Mouse (Mus musculus): ENCODE data around the gene Blm.

The Blm gene

DNA sequence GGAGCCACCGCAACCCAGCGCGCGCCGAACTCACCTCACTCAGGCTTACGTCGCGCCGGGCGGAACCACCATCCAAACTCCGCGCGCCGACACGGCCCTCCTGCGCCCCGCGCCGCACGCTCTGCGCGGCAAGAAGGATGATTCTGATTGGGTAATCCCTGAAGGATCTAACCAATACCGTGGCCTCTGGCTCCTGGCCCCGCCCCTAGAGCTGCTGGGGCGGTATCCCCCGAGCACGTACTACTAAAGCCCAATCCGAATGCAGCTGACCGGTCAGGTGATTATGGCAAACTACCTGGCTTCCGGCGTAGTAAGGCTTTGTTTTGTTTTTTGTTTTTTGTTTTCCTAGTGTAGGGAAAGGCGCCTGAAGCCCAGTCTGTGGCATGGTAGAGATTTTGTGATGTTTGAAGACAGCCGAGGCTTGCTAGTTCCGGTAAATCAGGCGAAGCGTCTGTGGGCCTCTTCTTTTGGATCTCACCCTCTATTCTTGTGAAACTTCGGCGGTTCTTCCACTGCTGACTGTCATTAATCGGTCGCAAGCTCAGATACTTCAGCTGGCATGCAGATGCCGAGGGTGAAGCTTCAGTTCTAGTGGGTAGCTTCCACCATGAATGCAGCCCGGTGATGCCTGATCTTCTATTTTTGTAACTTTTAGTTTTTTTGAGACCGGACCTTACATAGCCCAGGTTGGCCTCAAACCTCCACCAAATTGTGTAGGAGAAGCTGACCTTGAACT lies at the start of gene Blm:
Blm (minus strand) TSS at position 111 of the 736 bp plus-strand sequence.
- peak; percentile 99 for DNase-seq

DNA sequence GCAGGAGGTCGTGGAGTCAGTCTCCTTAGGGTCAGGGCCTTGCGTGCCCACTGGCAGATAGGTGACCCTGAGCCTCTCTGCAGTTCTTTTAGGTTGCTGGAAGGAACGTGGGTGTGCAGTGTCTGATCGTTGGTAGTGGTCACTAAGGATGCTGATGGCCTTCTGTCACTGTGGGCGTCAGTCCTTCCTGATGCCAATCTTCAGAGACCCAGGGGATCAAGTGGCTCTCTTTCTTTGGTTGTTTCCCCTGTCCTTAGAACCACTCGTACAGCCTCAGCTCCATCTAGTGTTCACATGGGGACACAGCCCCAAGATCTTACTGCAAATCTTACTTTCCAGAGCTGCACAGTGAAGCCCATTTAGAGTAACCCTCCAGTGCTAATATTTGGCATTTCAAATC lies 49.1 kb upstream of the Blm start:
- peak; percentile 74 for DNase-seq

DNA sequence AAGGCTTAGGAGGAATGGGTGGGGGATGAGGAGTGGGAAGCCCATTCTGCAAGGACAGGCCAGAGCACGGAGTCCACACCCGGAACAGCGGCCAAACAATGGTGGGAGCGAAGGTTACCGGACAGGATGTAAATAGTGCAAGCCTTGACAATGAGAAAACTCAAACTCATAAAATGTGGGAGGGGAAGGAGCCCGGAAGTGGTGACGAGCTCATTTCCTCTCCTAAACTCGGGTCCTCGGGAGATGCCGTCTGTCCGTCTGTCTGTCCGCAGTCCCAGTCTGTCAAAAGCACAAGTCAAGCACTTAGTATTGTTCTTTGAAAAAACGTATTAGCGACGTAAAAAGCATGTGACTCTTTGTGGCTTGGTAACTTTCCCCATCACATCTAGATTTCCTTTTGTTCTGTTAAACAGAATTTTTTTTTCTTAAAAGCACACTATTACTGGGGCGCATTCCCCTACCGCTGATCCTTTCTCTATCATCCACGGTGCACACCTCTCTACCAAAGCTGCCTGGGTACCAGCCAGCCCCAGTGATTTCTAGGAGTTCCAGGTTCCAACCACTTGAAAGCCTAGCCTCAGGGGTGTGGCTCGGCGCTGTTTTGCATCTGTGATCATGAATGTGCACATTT lies 48.0 kb upstream of the Blm start:
- no peak for DNase-seq

GRCm38 (mm10) chr7:80580368-80580767 lies 45.4 kb upstream of the Blm start:
- peak; percentile 43 for DNase-seq

- DNase-seq, result peak; percentile 50
These were observed 42.6 kb upstream of the Blm start for GRCm38 (mm10) chr7:80577417-80577980.

DNA sequence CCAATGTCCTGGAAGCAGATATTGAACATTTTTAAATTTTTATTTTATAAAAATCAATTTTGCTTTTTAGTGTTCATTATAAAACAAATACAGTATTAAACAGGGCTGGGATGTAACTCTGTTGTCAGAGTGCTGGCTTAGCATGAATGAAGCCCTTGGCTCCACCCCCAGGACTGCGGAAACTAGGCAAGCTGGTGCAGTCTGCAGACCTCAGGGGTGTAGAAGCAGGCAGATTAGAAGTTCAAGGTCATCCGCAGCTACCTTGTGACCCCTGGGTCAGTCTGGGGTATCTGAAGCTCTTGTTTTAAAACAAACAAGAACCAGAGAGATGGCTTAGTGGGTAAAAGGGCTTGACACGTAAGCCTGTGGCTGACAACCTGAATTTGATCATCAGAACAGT lies 41.7 kb upstream of the Blm start:
- no peak for DNase-seq

DNA sequence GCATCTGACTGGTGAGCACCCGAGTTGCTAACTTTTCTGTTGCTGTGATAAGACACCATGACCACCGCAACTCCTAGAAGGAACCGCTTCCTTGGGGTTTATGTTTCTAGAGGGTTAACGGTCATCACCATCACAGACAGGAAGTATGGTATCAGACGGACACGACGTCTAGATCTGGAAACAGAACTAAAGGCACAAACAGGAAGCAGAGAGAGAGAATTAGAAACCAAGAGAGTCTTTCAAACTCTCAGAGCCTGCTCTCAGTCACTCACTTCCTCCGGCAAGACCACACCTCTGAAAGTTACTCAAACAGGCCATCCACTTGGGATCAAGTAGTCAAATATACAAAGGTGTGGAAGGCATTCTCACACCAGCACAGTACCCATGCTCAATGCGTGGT lies 40.8 kb upstream of the Blm start:
- no peak for DNase-seq

DNA sequence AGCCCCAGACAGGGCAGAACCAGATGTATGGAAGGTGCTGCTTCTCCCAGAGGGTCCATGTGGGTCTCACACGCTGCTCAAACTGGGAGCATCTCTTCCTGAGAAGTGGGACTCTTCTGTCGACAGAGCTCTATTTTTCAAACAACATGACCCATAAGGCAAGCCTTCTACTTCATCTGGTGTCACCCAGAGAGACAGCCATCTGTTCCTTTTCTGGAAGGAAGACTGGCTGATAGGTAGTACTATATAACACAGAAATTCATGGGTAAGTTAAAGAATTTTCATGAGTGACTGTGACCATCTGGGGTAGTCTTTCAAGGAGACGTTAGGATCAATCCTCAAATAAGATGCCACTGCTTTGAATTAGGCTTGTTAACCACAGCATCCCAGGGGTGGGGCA lies 38.2 kb upstream of the Blm start:
- DNase-seq, result no peak

DNA sequence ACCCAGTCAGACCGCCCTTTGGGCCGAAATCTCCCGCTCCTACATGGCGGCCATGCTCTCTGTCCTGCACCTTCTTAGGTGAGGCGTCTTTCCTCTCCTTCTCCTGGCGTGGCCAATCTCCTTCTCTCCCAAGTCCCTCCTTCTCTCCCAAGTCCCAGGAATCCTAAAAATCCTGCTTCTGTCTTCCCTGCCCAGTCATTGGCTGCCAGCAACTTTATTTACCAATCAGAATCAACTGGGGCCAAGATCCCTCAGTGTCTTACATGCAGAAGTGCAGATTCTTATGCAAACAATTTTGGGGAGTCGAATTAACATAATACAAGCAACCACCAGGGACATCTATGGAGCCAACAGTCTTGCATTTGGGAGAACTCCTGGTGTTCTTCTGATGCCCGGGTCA lies 33.1 kb upstream of the Blm start:
- no peak for DNase-seq

GRCm38 (mm10) chr7:80561931-80562330 lies 27.0 kb upstream of the Blm start:
- no peak for DNase-seq

DNA sequence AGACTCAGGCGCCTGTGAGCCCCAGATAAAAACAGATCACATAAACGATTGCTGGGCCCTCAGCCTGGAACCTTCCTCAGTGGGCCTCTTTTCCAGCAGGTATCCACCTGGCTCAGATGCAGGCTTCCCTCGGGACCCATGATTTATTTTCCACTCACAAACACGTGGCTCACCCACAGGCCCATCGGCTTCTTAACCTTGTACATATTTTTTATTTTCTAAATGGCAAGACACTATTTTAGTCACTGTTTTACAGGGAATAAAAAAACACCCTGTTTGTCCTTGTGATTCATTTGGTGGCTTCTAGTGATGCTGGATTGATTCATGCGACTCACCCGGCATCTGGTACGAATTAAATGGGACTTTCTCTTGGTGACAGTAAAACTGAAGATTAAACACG lies 26.4 kb upstream of the Blm start:
- DNase-seq, result no peak

DNA sequence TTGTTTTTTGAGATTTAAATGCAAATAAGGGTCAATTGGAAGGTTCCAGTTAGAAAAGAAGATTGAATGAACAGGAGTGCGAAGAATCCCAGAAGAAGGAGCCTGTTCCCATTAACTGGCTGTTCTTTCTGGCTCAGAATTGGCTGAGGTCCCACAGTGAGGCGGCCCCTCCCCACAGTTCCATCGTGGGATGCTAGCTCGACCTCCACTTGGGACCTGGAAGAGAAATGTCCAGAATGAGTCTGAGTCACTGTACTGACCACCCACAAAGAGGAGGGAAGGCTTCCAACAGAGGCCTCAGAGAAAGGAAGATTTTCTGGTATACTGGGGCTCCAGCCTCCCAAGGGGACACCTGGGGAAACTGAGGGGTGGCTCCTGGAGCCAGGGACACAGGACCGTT lies 23.7 kb upstream of the Blm start:
- DNase-seq, result no peak

- peak; percentile 30 for DNase-seq
These were observed 23.2 kb upstream of the Blm start for GRCm38 (mm10) chr7:80558101-80558500.

GRCm38 (mm10) chr7:80557161-80557560 lies 22.2 kb upstream of the Blm start:
- no peak for DNase-seq

DNA sequence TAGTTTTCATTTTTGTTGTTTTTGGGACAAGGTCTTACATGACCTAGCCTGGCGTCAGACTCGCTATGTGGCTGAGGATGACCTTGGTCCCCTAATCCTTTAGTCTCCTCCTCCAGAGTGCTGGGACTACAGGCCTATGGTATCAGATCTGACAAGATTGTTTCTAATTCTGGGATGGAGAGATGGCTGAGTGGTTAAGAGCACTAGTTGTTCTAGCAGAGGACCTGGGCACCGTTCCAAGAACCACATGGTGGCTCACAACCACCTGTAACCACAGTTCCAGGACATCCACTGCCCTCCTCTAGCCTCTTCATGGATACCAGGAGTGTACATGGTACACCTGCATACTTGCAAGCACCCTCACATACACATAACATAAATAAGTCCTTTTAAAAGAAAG lies 21.2 kb upstream of the Blm start:
- no peak for DNase-seq

- DNase-seq, result no peak
These were observed 20.2 kb upstream of the Blm start for GRCm38 (mm10) chr7:80555146-80555545.

DNA sequence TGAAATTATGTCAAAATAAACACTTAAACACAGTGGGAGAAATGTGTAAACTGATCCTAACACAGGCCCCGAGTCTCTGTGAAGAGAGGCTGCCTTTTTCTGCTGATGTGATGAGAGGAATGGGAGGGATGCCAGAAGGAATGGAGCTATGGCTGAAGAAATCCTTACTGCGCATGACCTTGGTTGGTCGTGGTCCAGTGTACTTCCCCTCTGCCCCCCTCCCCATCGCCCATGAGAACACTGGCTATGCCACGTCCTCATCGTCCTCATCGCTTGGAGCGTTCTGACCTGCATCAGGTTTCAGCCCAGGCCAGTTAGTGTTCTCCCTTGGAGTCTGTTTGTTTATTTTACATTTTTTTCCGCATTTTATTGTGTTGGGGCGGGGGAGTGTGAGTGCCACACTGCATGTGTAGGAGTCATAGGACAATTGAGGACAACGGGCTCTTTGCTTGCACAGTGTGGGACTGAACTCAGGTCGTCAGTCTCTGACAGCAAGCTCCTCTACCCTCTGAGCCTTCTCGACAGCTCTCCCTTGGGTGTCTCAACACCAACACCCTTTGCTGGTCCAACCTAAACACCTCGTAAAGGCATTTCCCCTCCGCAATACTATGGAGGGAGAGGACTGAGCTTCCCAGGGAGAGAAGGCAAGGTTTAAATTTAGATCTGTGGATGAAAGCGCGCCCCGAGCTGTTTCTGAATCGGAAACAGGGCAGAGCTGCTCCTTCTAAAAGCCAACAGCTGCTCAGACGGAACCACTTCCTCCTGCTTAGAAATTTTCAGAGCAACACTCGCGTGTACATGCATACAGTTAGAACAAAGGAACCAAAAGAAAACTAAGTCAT lies 19.5 kb upstream of the Blm start:
- no peak for DNase-seq

DNA sequence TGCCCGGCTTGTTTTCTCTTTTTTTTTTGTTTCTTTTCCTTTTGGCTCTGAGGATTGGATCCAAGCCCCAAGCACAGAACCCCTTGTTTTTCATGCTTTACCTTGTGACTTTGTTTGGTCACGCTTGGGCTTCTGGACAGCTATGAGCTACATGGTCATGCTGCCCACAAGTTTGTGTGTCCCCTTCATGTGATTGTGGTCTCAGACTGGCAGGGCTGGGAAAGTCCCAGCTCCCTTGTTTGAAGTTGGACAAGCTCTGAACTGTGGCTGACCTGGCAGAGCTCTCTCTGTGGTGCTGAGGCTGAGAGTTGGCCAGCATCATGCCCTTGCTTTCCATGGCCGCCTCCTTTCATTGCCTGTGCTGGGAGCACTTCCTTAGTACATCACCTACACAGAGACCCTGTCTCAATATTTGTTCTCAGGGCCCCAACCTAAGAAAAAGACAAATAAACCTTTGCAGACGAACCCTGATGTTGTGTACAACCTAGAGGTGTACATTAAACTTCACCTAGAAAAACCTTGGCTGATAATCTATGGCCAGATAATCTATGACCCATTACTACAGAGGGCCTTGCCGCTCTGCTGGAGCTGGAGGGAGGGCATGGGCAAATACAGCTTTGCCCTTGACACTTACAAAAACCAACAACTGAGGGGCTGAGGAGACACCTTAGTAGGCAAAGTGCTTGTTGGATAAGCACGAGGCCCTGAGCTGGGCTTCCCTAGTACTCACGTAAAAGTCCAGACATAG lies 13.8 kb upstream of the Blm start:
- DNase-seq, result no peak

- no peak for DNase-seq
These were observed 7.4 kb upstream of the Blm start for GRCm38 (mm10) chr7:80542139-80542831.

DNA sequence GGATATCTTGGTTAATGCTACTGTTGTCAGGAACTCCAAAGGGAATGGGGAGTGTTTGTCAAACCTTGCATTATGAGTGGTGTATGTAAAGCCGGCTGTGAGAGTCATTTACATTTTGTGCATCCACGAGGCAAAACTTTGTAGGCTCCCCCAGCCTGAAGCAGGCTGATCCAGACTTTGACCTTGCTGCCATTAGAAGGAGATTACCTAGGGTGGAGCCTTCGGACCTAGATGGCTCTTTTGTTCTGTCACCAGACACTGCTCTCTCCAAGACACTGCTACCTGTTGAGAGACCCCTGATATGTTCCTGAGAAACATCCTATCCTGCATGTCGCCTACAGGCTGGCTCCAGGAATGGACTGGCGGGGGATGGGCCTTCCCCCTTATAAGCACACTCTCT lies 4.7 kb upstream of the Blm start:
- DNase-seq, result no peak

DNA sequence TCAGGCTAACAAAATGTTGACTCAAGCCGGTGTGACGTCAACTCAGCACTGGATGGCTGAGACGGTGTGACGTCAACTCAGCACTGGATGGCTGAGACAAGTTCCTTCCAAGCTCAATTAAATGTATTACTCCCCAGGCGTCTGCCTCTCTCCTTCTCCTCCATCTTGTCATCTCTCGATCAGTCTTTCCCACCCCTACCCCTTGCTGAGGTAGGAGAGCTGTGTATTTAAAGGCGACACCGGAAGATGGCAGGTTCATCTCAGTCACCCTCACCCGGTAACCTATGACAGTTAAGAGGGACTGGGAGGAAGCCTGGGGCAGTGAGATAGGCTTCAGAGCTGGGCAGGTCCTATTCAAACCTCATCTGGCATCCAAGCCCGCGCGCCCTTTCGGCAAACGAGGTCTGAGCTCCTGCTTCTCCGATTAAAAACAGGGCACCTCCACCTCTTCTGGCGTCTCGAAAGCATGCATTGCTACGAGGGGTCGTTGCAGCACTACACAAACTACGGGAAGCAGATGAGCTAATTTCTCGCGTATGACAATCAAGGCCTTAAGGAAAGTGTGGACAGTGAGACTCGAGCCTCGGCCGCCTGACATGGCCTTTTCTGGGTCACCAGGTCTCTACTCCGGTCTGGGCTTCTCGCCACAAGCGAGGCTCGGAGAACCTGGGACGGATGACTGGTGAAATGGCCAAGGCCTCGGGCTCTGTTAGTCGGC lies 469 bp downstream of the Blm start:
- DNase-seq, result peak; percentile 57

GRCm38 (mm10) chr7:80531087-80531486 lies 3.8 kb downstream of the Blm start:
- DNase-seq, result no peak
